8 mouse cellular contexts compared by ENCODE assay signal in genomic region chr16:37994647-37995046, GRCm38 (mm10).
A peak's percentile ranks its signal among the peaks of the same experiment; 100 is the strongest.
DNase-seq lines count a peak whose midpoint lies in the region; ATAC-seq lines count a peak whose summit lies in the region.

No protein-coding gene starts in this region.

- H3K4me2 ChIP-seq in forebrain, embryonic 15.5 days (replicated peaks) = no peak overlapping the region
- H3K4me2 ChIP-seq in hindbrain, embryonic 14.5 days (replicated peaks) = 0 out of 2 replicates have a peak overlapping the region, but pooled peaks have one; percentile 0

- no peaks in the 10 kb centered on the region for H3K36me3 ChIP-seq in forebrain, embryonic 10.5 days (replicated peaks)
- no peaks in the 10 kb centered on the region for H3K36me3 ChIP-seq in forebrain, embryonic 15.5 days
- H3K36me3 ChIP-seq in hindbrain, embryonic 14.5 days (replicated peaks; ENCODE audit: control insufficient read depth, insufficient read depth) = no peaks in the 10 kb centered on the region

- H3K9me3 ChIP-seq in forebrain, embryonic 10.5 days = no peaks in the 10 kb centered on the region
- H3K9me3 ChIP-seq in forebrain, embryonic 15.5 days = no peaks in the 10 kb centered on the region
- no peaks in the 10 kb centered on the region for H3K9me3 ChIP-seq in hindbrain, embryonic 14.5 days (ENCODE audit: control insufficient read depth, low read length)

- peak; percentile 50 for DNase-seq in forebrain, embryonic 10.5 days (ENCODE audit: extremely low spot score, low spot score)
- peak; percentile 84 for DNase-seq in cerebellum, adult 11-12 months
- peak; percentile 75 for DNase-seq in gastrocnemius, adult 18-20 months (ENCODE audit: low spot score)
- DNase-seq in hindbrain, embryonic 14.5 days (ENCODE audit: low spot score) = peak; percentile 61
- DNase-seq in left cerebral cortex, postnatal 10 days (ENCODE audit: extremely low spot score in 1 of 2, low spot score in 2 of 2) = peak; percentile 59 to 82
- peak; percentile 75 for DNase-seq in skeletal muscle tissue, adult 2 months (ENCODE audit: low read depth, low spot score)

- H3K4me3 ChIP-seq in forebrain, embryonic 10.5 days = no peak overlapping the region; the same call in 1 of the 2 replicates
- no peak overlapping the region for H3K4me3 ChIP-seq in forebrain, embryonic 15.5 days
- no peak overlapping the region for H3K4me3 ChIP-seq in hindbrain, embryonic 14.5 days (replicated peaks; ENCODE audit: low read length)

- H3K9ac ChIP-seq in forebrain, embryonic 15.5 days (replicated peaks) = no peak overlapping the region
- no peak overlapping the region for H3K9ac ChIP-seq in hindbrain, embryonic 14.5 days

- ATAC-seq in forebrain, embryonic 15.5 days (replicated peaks) = no peak
- no peak for ATAC-seq in hindbrain, embryonic 14.5 days (ENCODE audit: low FRiP score)
- peak; percentile 99 for ATAC-seq in megakaryocyte progenitor cell, adult 5-6 weeks (replicated peaks; ENCODE audit: poor library complexity)

- intact Hi-C loops in left cerebral cortex, postnatal 10 days (cut with DNase I) = loop anchor here (5.0 kb wide), 2 partner anchors 93 to 203 kb away; partner anchors contain the start of gene Gsk3b

- WGBS in forebrain, embryonic 10.5 days = 19% methylated on average over 12 of the region's 12 CpGs
- WGBS in forebrain, embryonic 15.5 days = 16% methylated on average over 12 of the region's 12 CpGs
- 16% methylated on average over 12 of the region's 12 CpGs for WGBS in hindbrain, embryonic 14.5 days

- no peaks in the 10 kb centered on the region for H3K27me3 ChIP-seq in forebrain, embryonic 10.5 days (ENCODE audit: poor library complexity, severe bottlenecking)
- H3K27me3 ChIP-seq in forebrain, embryonic 15.5 days = no peaks in the 10 kb centered on the region
- H3K27me3 ChIP-seq in hindbrain, embryonic 14.5 days (ENCODE audit: control insufficient read depth, insufficient read depth, low read length) = no peaks in the 10 kb centered on the region

- H3K4me1 ChIP-seq in forebrain, embryonic 10.5 days = peaks cover 43% of the 10 kb centered on the region
- peaks cover 26% of the 10 kb centered on the region for H3K4me1 ChIP-seq in forebrain, embryonic 15.5 days
- peaks cover 21% of the 10 kb centered on the region for H3K4me1 ChIP-seq in hindbrain, embryonic 14.5 days (replicated peaks; ENCODE audit: control insufficient read depth, insufficient read depth, low read length)

- H3K27ac ChIP-seq in forebrain, embryonic 10.5 days = peak overlapping the region; percentile 40
- H3K27ac ChIP-seq in forebrain, embryonic 15.5 days (replicated peaks) = no peak overlapping the region
- no peak overlapping the region for H3K27ac ChIP-seq in hindbrain, embryonic 14.5 days
